Mouse (Mus musculus): ENCODE measurements at regions not wholly inside any gene's neighbourhood (a gene's known extent, or its start where the extent isn't known, plus 50 kb on each side); places are given as distances from the start of the nearest gene placed in this dataset.

DNA sequence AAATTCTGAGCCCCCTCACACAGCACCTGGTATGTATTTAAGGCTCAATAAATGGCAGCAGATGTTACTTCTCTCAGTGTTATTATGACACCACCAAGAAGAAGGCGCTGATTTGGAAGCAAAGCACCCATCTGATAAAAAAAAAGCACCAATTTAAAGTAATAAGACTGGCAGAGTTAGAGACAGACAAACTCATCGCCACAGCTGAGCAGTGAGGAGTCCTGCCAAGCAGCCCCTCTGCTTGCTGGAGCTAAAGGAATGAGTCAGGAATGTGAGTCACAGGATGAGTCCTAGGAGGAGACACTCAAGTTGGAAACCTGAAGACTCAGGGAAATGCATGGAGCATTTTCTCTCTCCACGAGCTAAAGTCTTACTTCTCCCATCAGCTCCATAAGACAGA is 311.7 kb upstream of the Sox9 start:
- DNase-seq = no peak

DNA sequence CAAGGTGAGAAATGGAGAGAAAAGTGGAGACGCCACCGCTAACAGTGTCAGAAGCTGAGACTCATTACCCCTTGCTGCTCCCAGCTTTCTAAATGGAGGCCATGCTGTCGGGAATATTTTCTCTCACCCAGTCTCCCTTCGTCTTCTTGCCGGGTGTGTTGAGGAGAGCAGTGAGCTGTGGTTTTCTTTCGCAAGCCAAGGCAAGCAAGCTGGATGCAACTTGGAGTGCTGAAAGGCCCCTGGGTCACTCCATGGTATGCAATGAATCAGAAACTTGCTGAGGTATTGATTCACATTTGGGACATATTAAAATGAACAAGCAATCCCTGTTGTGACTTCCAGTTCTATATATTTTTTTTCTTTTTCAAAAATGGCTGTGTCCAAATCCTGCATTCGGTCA is 308.8 kb upstream of the Sox9 start:
- DNase-seq = no peak

DNA sequence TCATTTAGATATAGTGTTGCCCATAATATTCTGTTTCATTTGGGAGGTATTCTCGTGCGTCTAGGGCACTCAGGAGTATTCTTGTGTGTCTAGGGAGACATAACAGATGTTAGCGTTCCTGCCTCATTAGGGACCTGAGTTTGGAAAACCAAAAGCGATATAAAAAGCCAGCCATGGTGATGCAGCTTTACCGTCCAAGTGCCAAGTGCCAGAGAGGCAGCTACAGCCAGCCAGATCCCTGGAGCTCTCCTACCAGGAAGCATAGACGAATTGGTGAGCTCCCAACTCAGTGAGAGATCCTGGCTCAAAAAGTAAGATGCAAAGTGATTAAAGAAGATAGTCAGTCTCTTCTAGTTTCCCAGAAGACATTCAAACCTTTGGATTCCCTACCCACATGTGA is 308.3 kb upstream of the Sox9 start:
- no peak for DNase-seq

- no peak for DNase-seq
These were observed 301.7 kb upstream of the Sox9 start for GRCm38 (mm10) chr11:112480360-112480759.

DNA sequence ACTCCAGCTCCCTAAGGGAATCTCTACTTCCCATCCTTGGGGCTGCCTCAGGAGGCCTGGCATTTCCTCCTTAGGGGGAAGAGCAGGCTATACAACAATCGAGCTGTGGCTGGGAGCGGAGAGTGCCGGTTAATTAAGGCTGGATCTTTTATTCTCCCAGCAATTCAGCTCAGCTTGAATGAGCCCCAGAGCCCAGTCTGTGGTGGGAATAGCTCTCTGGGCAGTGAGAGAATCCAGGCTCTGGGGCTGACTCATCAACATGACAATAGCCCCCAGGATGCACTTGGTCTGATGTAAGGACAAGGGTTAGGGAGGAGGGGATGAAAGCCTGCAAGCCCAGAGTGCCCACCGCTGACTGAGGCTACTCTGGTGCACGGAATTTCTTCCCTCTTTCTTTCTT is 280.2 kb upstream of the Sox9 start:
- no peak for DNase-seq

- DNase-seq = no peak
These were observed 262.9 kb upstream of the Sox9 start for GRCm38 (mm10) chr11:112519076-112519475.

DNA sequence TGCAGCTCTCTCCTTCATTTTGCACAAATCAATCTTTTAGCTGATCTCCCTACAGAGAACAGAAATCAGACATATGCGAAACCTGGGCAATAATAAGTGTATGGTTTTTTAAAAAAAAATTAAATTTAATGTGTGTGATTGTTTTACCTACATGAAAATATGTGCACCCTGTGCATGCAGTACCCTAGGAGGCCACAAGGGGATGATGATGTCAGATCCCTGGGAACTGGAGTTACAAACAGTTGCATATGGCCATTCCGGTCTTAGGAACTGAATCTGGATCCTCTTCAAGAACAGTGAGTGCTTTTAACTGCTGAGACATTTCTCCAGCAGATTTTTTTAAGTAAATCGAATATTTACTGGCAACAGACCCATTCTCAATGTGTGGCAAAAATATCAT is 257.0 kb upstream of the Sox9 start:
- no peak for DNase-seq

DNA sequence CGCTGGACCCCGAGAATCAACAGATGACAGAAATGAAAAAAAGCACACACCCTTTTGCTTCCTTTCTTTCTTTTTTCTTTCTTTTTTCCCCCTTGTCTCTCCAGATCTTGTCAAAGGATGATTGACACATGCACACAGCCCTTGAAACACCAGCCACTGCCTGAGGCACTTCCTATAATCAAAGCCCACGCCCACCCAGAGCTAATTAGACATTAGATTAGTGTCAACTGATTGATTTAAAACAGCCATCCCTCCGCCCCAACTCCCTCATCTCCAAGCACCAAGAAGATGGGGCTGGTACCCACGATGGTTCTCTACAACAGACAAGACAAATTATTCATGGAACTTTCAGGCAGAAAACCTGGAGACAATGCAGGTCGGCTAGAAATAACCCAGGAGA is 239.5 kb upstream of the Sox9 start:
- no peak for DNase-seq

GRCm38 (mm10) chr11:112543473-112543872 is 238.6 kb upstream of the Sox9 start:
- DNase-seq = no peak

- DNase-seq = no peak
These were observed 236.6 kb upstream of the Sox9 start for GRCm38 (mm10) chr11:112545231-112546010.

GRCm38 (mm10) chr11:112546162-112546561 is 235.9 kb upstream of the Sox9 start:
- no peak for DNase-seq

DNA sequence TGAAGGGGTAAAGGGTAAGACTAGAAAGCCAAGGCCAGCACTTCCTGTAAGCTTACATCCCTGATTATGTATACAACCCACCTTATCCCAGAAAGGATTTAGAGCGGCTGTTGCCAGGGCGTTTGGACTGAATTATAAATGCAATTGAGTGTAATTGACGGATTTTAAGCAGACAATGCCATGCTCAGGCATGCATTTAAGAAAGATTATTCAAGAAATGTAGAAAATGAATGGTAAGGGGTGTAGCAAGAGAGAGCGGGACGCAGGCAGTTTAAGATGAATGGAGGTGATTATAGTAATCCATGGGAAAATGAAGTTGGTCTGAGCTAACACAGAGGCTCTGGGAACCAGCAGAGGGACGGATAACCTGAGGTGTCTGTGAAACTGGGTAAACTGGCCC is 229.2 kb upstream of the Sox9 start:
- DNase-seq = no peak

DNA sequence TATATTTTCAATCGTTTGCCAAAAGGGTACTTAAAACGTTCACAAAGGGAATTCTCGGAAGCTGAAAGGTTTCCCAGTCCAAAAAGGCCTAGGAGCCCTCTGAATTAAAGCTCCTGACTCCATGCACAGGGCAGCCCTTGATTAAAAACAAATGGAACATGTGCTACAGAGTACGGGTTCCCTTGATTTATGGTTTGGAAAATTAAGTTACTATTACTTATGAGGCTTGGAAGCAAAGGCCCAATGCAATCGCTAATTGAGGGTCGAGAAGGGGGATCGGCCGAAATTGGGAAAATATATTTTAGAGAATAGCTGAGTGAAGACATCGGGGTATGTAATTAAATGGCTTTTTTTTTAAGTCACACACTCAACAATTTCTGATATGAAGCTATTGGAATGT is 219.0 kb upstream of the Sox9 start:
- DNase-seq = no peak

DNA sequence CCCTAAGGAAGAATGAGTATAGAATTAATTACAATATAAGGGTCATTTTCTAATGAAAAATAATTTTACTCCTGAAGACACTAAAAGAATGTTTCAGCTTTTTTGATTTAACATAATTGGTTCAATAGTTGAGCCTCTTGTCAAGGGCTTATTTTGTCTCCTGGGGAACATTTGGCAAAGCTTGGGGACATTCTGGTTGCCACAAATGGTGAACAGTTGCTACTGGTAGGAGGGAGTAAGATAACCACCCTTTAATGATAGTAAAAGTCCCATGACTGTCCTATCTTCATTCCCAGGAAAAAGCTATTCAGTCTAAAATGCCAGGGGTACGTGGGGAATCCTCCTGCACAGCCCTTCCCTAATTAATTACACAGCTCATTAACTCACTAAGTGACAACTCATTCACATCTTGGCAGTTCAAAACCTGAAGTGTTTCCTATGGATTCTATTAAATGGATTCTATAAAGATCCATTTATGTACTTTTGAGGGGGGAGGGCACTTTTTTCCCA is 217.3 kb upstream of the Sox9 start:
- DNase-seq = no peak

- no peak for DNase-seq
These were observed 216.0 kb upstream of the Sox9 start for GRCm38 (mm10) chr11:112566071-112566470.

GRCm38 (mm10) chr11:112587386-112587785 is 194.6 kb upstream of the Sox9 start:
- DNase-seq = no peak

DNA sequence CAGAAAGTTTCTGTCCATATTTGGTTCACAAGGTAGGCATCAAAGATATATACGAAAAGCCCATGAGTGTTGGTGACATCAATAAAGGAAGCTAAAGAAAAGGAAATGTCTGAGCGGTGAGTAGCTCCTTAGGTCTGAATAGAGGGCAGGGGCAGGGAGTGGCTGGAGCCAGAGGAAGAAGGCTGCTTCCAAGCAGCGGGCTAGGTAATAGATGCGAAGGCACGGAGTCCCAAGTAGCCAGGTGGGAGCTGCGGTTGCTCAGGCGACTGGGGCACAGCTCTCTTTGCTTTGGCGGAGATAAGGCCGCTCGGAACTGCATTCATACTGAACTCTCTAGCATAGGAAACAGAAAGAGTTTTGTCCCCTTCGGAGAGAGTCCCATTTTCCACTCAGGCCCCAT is 193.9 kb upstream of the Sox9 start:
- no peak for DNase-seq

DNA sequence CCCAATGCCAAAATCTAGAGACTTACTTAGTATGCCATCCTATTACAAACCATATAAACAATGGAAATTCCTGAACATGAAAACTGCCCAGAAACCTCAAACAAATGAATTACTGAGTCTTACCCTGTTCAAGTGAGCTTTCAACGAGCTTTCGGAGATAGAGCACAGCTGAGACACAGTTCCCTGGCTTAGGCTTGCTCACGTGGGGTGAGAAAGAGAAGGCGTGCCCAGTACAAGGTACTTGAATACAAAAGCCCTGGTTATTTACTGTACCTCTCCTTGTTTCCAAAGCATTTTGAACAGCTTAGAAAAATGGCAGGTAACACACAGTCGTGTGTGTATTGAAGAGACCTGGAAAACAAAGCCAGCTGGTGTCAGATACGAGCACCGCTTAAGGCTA is 191.8 kb upstream of the Sox9 start:
- DNase-seq = no peak

DNA sequence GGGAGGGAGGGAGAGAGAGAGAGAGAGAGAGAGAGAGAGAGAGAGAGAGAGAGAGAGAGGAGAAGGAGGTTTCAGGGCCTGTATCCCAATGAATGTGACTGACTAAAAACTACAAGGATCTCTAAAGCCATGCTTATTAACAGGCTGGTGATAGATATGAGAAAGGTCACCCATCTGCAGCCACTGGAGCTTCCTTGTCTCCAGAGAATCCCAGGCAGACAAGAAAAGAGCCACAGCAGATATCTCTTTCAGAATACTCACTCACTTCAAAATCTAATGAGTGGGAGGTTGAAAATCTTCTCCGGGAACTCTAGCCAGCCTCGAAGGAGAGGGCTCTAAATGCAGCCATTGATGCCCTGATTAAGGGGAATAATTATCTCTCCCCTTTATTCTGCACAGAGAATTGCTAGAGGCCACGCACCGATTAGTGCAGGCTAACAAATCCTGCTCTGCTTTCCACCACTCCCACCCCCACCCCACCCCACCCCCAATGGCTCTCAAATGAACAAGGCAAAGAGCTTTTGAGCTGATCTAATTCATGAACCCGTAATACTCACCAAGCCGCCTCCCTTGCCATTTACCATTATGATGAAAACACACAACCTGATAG is 189.5 kb upstream of the Sox9 start:
- DNase-seq = no peak

DNA sequence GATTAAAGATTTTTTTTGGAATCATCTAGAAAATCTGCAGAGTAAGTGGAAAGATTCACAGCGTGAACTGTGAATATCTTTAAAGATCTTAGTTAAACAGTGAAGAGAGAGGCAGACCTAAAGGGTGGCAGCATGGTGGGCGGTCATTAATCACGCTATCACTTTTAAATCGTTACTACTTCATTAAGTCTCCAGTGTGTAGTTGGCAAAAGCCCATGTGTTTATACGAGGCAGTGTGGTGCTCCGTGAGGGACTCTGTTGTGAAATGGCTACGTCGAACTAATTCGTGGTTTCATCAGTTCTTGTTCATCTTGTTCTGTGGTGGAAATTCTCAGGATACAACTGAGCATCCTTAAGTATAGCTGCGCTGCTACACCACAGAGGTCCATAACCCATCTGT is 188.2 kb upstream of the Sox9 start:
- DNase-seq = no peak

- no peak for DNase-seq
These were observed 174.7 kb upstream of the Sox9 start for GRCm38 (mm10) chr11:112607359-112607758.

GRCm38 (mm10) chr11:112609277-112609676 is 172.7 kb upstream of the Sox9 start:
- no peak for DNase-seq

- DNase-seq = no peak
These were observed 171.0 kb upstream of the Sox9 start for GRCm38 (mm10) chr11:112611073-112611472.

GRCm38 (mm10) chr11:112615629-112616028 is 166.4 kb upstream of the Sox9 start:
- DNase-seq = no peak

DNA sequence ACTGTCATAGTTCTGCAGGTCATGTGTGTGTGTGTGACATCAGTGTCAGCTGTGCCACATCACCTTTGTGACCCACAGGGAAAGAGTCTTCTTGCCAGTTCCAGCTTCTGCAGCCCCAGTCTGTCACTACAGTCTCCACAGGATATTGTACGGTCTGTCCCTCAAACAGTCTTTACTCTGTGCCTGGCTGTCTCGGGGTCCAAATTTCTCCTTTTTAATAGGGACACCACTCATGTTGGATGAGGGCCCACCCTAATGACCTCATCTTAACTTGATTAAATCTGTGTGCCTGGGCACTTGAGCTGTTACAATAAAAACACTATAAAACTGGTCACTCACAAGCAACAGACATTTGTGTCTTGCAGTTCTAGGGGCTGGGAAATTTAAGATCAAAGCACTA is 165.1 kb upstream of the Sox9 start:
- DNase-seq = no peak

All from cerebellum, postnatal 36 days (tissue).